Mouse (Mus musculus) heart, postnatal 36 days (tissue): ENCODE data around the gene Ablim1. TPM values are rescaled to one million over a fixed set of nuclear protein-coding genes. Genes with fewer than 3 reads are reported as not detected.

ENCODE experiments used
- DNase-seq, 2 experiments: peaks; one replicate each; pipeline ENCODE4 v3.0.0; 2021 to 2022
- intact Hi-C: fragments of 180-260 bp; cut with DNase I; formaldehyde crosslinking; loops from one replicate; pipeline ENCODE4 v1.15.1; 2025
- total RNA-seq, 2 experiments: library from RNA; stranded (reverse); gene quantifications; 2 replicates each; pipeline ENCODE4 v1.2.3; 2021

The Ablim1 gene
- total RNA-seq, 2 experiments from 2014 or later, result 423 to 468 TPM

- intact Hi-C loops, result no loop called here
- no peak for DNase-seq
These were observed 325.5 kb downstream of the Ablim1 start for GRCm38 (mm10) chr19:56989171-56989570.

DNA sequence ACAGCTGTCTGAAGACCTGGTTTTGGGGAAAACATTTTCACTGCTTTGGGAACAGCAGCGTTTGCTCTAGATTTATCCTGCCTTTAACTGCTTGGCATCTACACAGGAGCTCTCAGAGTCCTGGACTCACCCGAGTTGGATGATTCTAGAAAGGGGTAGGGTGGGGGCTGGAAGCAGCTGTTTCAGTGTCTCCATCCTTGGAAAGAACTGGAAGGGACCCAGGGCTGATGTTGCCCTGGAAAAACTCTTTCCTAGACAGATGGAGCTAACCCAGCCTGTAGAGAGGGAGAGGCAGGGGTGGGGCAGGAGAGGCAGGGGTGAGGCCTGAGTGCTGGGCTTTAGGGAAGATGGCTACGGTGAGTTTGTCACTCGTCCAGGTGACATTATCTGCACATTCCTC, 330.5 kb downstream of the Ablim1 start:
- intact Hi-C loops, result no loop called here

DNA sequence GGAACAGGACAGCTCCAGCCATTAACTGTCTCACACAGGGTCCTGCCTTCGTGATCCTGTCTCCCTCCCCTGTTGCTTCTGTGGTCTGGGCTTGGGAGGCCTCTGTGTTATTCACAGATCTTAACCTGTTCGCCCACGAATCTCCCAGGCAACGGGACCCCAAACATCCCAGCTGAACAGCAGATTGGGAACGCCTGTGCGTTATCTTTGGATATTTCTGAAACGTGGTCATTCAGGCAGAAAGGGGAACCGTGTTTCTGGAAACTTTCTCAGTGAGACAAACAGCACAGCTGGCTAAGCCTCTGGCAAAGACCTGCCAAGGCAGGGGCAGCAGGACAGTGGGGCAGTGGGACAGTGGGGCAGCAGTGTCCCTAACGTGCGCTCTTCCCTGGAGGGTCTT, 331.0 kb downstream of the Ablim1 start:
- intact Hi-C loops, result no loop called here
- no peak for DNase-seq

More for the DNA sequence above, 330.5 kb downstream of the Ablim1 start:
- DNase-seq, result peak in 1 of 2 experiments; percentile 28

Other genes with a start within 250 kb of the Ablim1 start
- 10 to 100 TPM; 11.5 to 11.6 TPM for gene Fam160b1, start 45.8 kb upstream of the Ablim1 start, total RNA-seq
- 1 to 10 TPM; 4.6 to 7.9 TPM for gene Trub1, start 138.0 kb upstream of the Ablim1 start, total RNA-seq